Mouse (Mus musculus) heart, embryonic 14.5 days (tissue): ENCODE measurements around the gene Zfand3. TPM values are rescaled to one million over a fixed set of nuclear protein-coding genes. Genes with fewer than 3 reads are reported as not detected.

Source experiments
- ATAC-seq: fragments of 200-750 bp; cut with Nextera tagmentation; 2 replicates; pipeline ENCODE4 v1.8.0; 2017; ENCODE audit warnings: low read depth, moderate TSS enrichment; ENCODE audit not compliant: insufficient number of reproducible peaks, insufficient read depth, low FRiP score
- H3K27ac ChIP-seq, 2 experiments: fragments of 200-500 bp in 1 of 2; fragments of 300-500 bp in 1 of 2; sonication (generic) in 1 of 2; replicated peaks in 1 of 2; 2 replicates each; pipeline ENCODE4 v1.5.1; 2012 to 2014; ENCODE audit warnings: low read depth in 2 of 2, low read length in 2 of 2, control low read depth in 1 of 2, mild to moderate bottlenecking in 1 of 2, mixed read lengths in 1 of 2; ENCODE audit not compliant: control insufficient read depth in 1 of 2, insufficient read depth in 1 of 2
- H3K27me3 ChIP-seq: fragments of 300-500 bp; sonication (generic); 2 replicates; pipeline ENCODE4 v1.6.1; 2014; ENCODE audit warnings: mild to moderate bottlenecking, low read length, control low read depth; ENCODE audit not compliant: control insufficient read depth, insufficient read depth
- H3K36me3 ChIP-seq: fragments of 300-500 bp; sonication (generic); 2 replicates; pipeline ENCODE4 v1.6.1; 2014; ENCODE audit warnings: mild to moderate bottlenecking, control low read depth, low read length, mixed read lengths; ENCODE audit not compliant: control insufficient read depth, insufficient read depth
- H3K4me1 ChIP-seq, 2 experiments: fragments of 200-500 bp in 1 of 2; fragments of 300-500 bp in 1 of 2; sonication (generic) in 1 of 2; 2 replicates each; pipeline ENCODE4 v1.6.1; 2012 to 2014; ENCODE audit warnings: low read length in 2 of 2, control low read depth in 1 of 2, mixed read lengths in 1 of 2; ENCODE audit not compliant: control insufficient read depth in 2 of 2, insufficient read depth in 2 of 2
- H3K4me2 ChIP-seq: fragments of 300-500 bp; sonication (generic); 2 replicates; pipeline ENCODE4 v1.6.1; 2014; ENCODE audit warnings: mild to moderate bottlenecking, low read length
- H3K4me3 ChIP-seq, 2 experiments: fragments of 200-500 bp in 1 of 2; fragments of 300-500 bp in 1 of 2; sonication (generic) in 1 of 2; 2 replicates each; pipeline ENCODE4 v1.5.1; 2012 to 2014; ENCODE audit warnings: low read length in 2 of 2, mild to moderate bottlenecking in 2 of 2, control low read depth in 1 of 2, low read depth in 1 of 2, moderate library complexity in 1 of 2; ENCODE audit not compliant: control insufficient read depth in 1 of 2, insufficient read depth in 1 of 2
- H3K9ac ChIP-seq: fragments of 300-500 bp; sonication (generic); 2 replicates; pipeline ENCODE4 v1.6.1; 2014; ENCODE audit warnings: mild to moderate bottlenecking, low read length
- H3K9me3 ChIP-seq: fragments of 300-500 bp; sonication (generic); 2 replicates; pipeline ENCODE4 v1.6.1; 2016; ENCODE audit warnings: low read length, control low read depth; ENCODE audit not compliant: control insufficient read depth
- WGBS: fragments of 180-500 bp; shearing (Covaris S2); extraction: QIAGEN DNeasy Blood & Tissue Kit; methylation state at CpG from one replicate; pipeline ENCODE4 v1.1.7; 2014; 5-methylcytosine and 5-hydroxymethylcytosine counted together
- polyA plus RNA-seq: library from polyadenylated mRNA; unstranded; fragments of >200 nt; fragmentation: Nextera tagmentation; extraction: Ambion mirVana; gene quantifications from 2 replicates; pipeline ENCODE4 v1.2.1, GENCODE M21; 2014

Gene Zfand3
- polyA plus RNA-seq, 1 experiment from 2014 or later, result 48.1 TPM

GRCm38 (mm10) chr17:30194629-30195445 is 190.3 kb downstream of the Zfand3 start:
- 49% methylated on average over 11 of the region's 11 CpGs for WGBS
- Histone ChIP-seq H3K4me2 (no peak overlapping the region), H3K36me3 (peaks cover 15% of the 10 kb centered on the region), H3K27me3 (no peaks in the 10 kb centered on the region), H3K9me3 (no peaks in the 10 kb centered on the region), H3K4me3 (no peak overlapping the region), H3K4me1 (peaks cover 62 to 96% of the 10 kb centered on the region in 2 experiments), H3K9ac (peak overlapping the region; percentile 56), H3K27ac (peak overlapping the region; percentile 75 to 85)
- ATAC-seq, result no peak

GRCm38 (mm10) chr17:30195591-30196183 is 191.2 kb downstream of the Zfand3 start:
- 38% methylated on average over 13 of the region's 21 CpGs for WGBS
- H3K36me3 ChIP-seq, result peaks cover 15% of the 10 kb centered on the region
- no peaks in the 10 kb centered on the region for H3K9me3 ChIP-seq
- H3K27me3 ChIP-seq, result no peaks in the 10 kb centered on the region
- peak overlapping the region; percentile 75 to 85 for H3K27ac ChIP-seq
- no peak overlapping the region for H3K4me3 ChIP-seq
- peaks cover 65 to 96% of the 10 kb centered on the region in 2 experiments for H3K4me1 ChIP-seq
- no peak for ATAC-seq
- H3K4me2 ChIP-seq, result 0 out of 2 replicates have a peak overlapping the region, but pooled peaks have one; percentile 1
- H3K9ac ChIP-seq, result peak overlapping the region; percentile 56

- Histone ChIP-seq H3K27me3 (no peaks in the 10 kb centered on the region), H3K9me3 (no peaks in the 10 kb centered on the region), H3K4me2 (peak overlapping the region; percentile 36), H3K4me1 (peaks cover 70 to 98% of the 10 kb centered on the region in 2 experiments), H3K9ac (peak overlapping the region; percentile 56), H3K36me3 (peaks cover 15% of the 10 kb centered on the region), H3K27ac (peak overlapping the region; percentile 85 to 94), H3K4me3 (no peak overlapping the region)
- peak; percentile 57 for ATAC-seq
- WGBS, result 34% methylated on average over 17 of the region's 17 CpGs
Observed at GRCm38 (mm10) chr17:30196401-30197279, 192.1 kb downstream of the Zfand3 start.

- peak overlapping the region; percentile 25 for H3K9ac ChIP-seq
- no peak for ATAC-seq
- H3K36me3 ChIP-seq, result peaks cover 13% of the 10 kb centered on the region
- no peaks in the 10 kb centered on the region for H3K9me3 ChIP-seq
- H3K4me3 ChIP-seq, result no peak overlapping the region
- peak overlapping the region; percentile 85 to 94 for H3K27ac ChIP-seq
- H3K4me1 ChIP-seq, result peaks cover 74 to 97% of the 10 kb centered on the region in 2 experiments
- no peaks in the 10 kb centered on the region for H3K27me3 ChIP-seq
- WGBS, result 41% methylated on average over 12 of the region's 12 CpGs
- peak overlapping the region; percentile 36 for H3K4me2 ChIP-seq
Observed at GRCm38 (mm10) chr17:30197280-30198030, 192.9 kb downstream of the Zfand3 start.

- no peak overlapping the region; the same call in none of the 2 replicates for H3K9ac ChIP-seq
- H3K4me3 ChIP-seq, result no peak overlapping the region
- H3K36me3 ChIP-seq, result peaks cover 6% of the 10 kb centered on the region; the same call in 1 of the 2 replicates
- H3K27ac ChIP-seq, result peak overlapping the region; percentile 51 to 85
- peak overlapping the region; percentile 29 for H3K4me2 ChIP-seq
- WGBS, result 12% methylated on average over 10 of the region's 10 CpGs
- ATAC-seq, result peak; percentile 28; the same call in 1 of the 2 replicates
- peaks cover 75 to 98% of the 10 kb centered on the region in 2 experiments for H3K4me1 ChIP-seq
- no peaks in the 10 kb centered on the region for H3K9me3 ChIP-seq
- no peaks in the 10 kb centered on the region for H3K27me3 ChIP-seq
Observed at GRCm38 (mm10) chr17:30198422-30198821, 193.9 kb downstream of the Zfand3 start.

GRCm38 (mm10) chr17:30199374-30200247 is 195.1 kb downstream of the Zfand3 start:
- Histone ChIP-seq H3K9ac (peak overlapping the region; percentile 44), H3K4me3 (no peak overlapping the region), H3K4me2 (no peak overlapping the region; the same call in 1 of the 2 replicates), H3K36me3 (peaks cover 5% of the 10 kb centered on the region; the same call in 1 of the 2 replicates), H3K4me1 (peaks cover 82 to 98% of the 10 kb centered on the region in 2 experiments), H3K27me3 (no peaks in the 10 kb centered on the region), H3K9me3 (no peaks in the 10 kb centered on the region), H3K27ac (peak overlapping the region; percentile 51 to 85)
- ATAC-seq, result no peak
- 38% methylated on average over 13 of the region's 13 CpGs for WGBS
